Mouse (Mus musculus): ENCODE results near the gene Sgsm3. TPM values are rescaled to one million over a fixed set of nuclear protein-coding genes. Genes with fewer than 3 reads are reported as not detected.

Gene Sgsm3
- polyA plus RNA-seq, 1 experiment = 23.9 TPM

DNA sequence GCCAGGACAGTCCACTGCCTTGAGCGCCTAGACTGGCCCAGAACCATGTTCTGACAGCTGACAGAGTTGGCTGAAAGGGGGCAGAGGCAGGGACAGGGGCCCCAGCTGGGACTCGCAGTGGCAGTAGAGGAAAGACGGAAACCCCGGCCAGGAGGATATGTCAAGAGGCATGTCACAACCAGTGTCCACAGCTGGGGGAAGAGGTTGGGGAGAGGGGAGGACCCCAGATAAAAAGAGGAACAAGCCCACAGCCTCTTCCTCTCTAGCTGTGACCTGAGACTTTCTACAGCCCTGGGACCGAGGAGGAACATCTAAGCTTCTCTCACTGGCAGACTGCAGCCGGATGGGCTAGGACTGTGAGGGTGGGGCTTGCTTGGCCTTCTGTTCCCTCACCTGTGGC lies 43.8 kb downstream of the Sgsm3 start:
- peaks cover 49% of the 10 kb centered on the region for H3K36me3 ChIP-seq (ENCODE audit: control insufficient read depth, insufficient read depth, low read length)
- H3K4me3 ChIP-seq (ENCODE audit: low read depth, low read length) = no peak overlapping the region
- peak overlapping the region; percentile 23; the same call in 1 of the 2 replicates for H3K27ac ChIP-seq (ENCODE audit: insufficient read depth, low read depth, low read length)
- no peaks in the 10 kb centered on the region for H3K27me3 ChIP-seq (ENCODE audit: control insufficient read depth, insufficient read depth, low read length)
- WGBS = 88% methylated on average over 6 of the region's 6 CpGs
- TF ChIP-seq CTCF (IDR thresholded peaks at IDR 0.05; ENCODE audit: extremely low read depth, insufficient read length, insufficient replicate concordance, low read depth, low read length) (no peak), POLR2A (IDR thresholded peaks at IDR 0.05; ENCODE audit: low read depth, low read length) (no peak)
- peaks cover 8% of the 10 kb centered on the region for H3K4me1 ChIP-seq (ENCODE audit: control insufficient read depth, insufficient read depth, insufficient read length, low read length)

DNA sequence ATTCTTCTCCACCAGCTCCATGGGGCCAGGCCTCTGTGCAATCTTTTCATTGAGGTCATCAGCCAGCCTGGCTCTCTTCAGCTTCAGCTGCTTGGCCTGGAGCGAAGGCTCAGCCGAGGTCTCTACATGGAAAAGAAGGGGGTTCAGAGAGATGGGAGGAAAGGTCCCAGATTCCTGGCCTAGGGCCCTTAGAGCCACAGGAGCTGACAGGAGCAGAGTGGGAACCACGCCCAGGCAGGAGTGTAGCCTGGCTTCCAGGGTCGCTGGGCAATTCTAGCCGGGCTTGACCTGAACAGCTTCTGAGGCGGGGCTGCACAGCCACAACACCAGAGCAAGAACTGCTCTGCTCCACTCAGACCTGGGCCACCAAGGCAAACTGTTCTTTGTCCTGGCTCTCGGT lies 44.9 kb downstream of the Sgsm3 start:
- 71% methylated on average over 7 of the region's 7 CpGs for WGBS
- H3K36me3 ChIP-seq (ENCODE audit: control insufficient read depth, insufficient read depth, low read length) = peaks cover 40% of the 10 kb centered on the region
- H3K4me1 ChIP-seq (ENCODE audit: control insufficient read depth, insufficient read depth, insufficient read length, low read length) = peaks cover 8% of the 10 kb centered on the region
- no peak overlapping the region for H3K4me3 ChIP-seq (ENCODE audit: low read depth, low read length)
- TF ChIP-seq CTCF (IDR thresholded peaks at IDR 0.05; ENCODE audit: extremely low read depth, insufficient read length, insufficient replicate concordance, low read depth, low read length) = no peak
- no peak for TF ChIP-seq POLR2A (IDR thresholded peaks at IDR 0.05; ENCODE audit: low read depth, low read length)
- no peaks in the 10 kb centered on the region for H3K27me3 ChIP-seq (ENCODE audit: control insufficient read depth, insufficient read depth, low read length)
- 0 out of 2 replicates have a peak overlapping the region, but pooled peaks have one; percentile 5 for H3K27ac ChIP-seq (ENCODE audit: insufficient read depth, low read depth, low read length)

DNA sequence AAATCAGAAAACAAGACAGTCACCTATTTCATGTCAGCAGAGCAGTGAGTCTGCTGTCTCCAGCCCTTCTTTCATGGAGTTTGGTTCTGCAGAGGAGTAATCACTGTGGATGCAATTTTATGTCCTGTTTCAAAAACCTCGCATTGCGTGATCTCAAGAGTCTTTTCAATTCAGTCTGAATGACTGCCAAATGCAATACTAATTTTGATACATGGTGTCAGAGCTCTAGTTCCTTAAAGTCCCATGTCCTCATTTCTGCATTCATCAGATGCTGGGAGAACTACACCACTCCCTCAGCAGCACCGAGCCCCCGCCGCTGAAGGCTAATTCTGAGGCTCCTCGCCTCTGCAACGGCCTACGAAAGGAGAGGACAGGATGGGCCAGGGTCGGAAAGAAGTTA lies 46.3 kb downstream of the Sgsm3 start:
- 83% methylated on average over 9 of the region's 9 CpGs for WGBS

DNA sequence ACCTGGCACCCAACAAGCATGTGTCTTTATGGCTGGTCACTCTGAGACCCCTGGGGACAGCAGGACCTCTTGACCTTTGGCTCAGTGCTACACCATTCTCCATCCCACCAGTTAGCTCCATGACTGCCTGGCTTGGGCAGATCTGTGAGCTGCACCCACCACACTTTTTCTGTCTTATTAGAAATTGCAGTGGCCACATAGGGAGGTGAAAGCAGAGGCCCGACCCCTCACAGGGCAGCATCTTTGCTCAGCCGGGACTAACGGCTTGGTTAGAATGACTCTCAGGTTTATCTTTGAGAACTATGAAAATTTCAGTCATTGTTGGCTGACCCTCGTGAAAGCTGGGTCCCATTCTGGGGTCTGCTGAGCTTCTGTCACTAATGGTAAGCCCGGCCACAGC lies 49.3 kb downstream of the Sgsm3 start:
- TF ChIP-seq POLR2A (IDR thresholded peaks at IDR 0.05; ENCODE audit: low read depth, low read length) (no peak), CTCF (IDR thresholded peaks at IDR 0.05; ENCODE audit: extremely low read depth, insufficient read length, insufficient replicate concordance, low read depth, low read length) (no peak)
- Histone ChIP-seq H3K36me3 (ENCODE audit: control insufficient read depth, insufficient read depth, low read length) (peaks cover 4% of the 10 kb centered on the region; the same call in 1 of the 2 replicates), H3K27ac (ENCODE audit: insufficient read depth, low read depth, low read length) (no peak overlapping the region)

More for the DNA sequence above, 46.3 kb downstream of the Sgsm3 start:
- Histone ChIP-seq H3K36me3 (ENCODE audit: control insufficient read depth, insufficient read depth, low read length) (peaks cover 29% of the 10 kb centered on the region), H3K27ac (ENCODE audit: insufficient read depth, low read depth, low read length) (no peak overlapping the region; the same call in 1 of the 2 replicates), H3K4me3 (ENCODE audit: low read depth, low read length) (no peak overlapping the region), H3K27me3 (ENCODE audit: control insufficient read depth, insufficient read depth, low read length) (no peaks in the 10 kb centered on the region), H3K4me1 (ENCODE audit: control insufficient read depth, insufficient read depth, insufficient read length, low read length) (peaks cover 8% of the 10 kb centered on the region)
- TF ChIP-seq CTCF (IDR thresholded peaks at IDR 0.05; ENCODE audit: extremely low read depth, insufficient read length, insufficient replicate concordance, low read depth, low read length) = no peak
- TF ChIP-seq POLR2A (IDR thresholded peaks at IDR 0.05; ENCODE audit: low read depth, low read length) = no peak

DNA sequence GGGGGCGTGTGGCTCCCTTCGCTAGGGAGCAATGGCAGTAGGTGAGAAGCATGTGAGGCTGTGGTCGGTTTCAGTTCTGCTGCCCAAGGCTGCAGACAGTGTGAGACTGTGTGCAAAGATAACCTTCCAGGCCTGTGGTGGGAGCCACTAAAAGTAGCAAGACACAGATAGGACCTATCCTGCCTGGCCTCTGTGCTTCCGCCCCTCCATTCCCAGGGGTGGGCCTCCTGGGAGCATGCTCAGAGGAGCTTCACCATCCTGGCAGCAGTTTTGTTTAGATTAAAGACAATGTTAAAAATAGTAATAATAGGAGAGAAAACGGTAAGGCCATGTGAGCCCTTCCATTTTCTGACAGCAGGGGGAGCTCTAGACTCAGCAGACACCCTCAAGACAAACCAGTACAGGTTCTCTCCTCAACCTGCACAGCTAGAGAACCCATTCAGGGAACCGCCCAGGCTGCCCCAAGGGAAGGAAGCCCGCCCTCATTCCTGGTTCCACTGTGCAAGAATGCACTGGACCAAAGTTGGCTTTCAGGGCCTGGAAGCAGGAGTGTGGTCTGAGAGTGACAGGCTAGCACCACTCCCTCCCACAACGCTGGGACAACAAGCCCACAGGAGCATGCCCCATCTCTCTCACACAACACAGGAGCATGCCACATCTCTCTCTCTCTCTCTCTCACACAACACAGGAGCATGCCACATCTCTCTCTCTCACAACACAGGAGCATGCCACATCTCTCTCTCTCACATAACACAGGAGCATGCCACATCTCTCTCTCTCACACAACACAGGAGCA lies 50.0 kb downstream of the Sgsm3 start:
- Histone ChIP-seq H3K4me1 (ENCODE audit: control insufficient read depth, insufficient read depth, insufficient read length, low read length) (peaks cover 15% of the 10 kb centered on the region), H3K27ac (ENCODE audit: insufficient read depth, low read depth, low read length) (no peak overlapping the region)
- TF ChIP-seq CTCF (IDR thresholded peaks at IDR 0.05; ENCODE audit: extremely low read depth, insufficient read length, insufficient replicate concordance, low read depth, low read length) = peak; percentile 73; the same call in 1 of the 2 replicates
- no peak for TF ChIP-seq POLR2A (IDR thresholded peaks at IDR 0.05; ENCODE audit: low read depth, low read length)

More for the DNA sequence above, 49.3 kb downstream of the Sgsm3 start:
- Histone ChIP-seq H3K4me1 (ENCODE audit: control insufficient read depth, insufficient read depth, insufficient read length, low read length) (peaks cover 19% of the 10 kb centered on the region), H3K27me3 (ENCODE audit: control insufficient read depth, insufficient read depth, low read length) (no peaks in the 10 kb centered on the region), H3K4me3 (ENCODE audit: low read depth, low read length) (no peak overlapping the region)
- 79% methylated on average over 5 of the region's 5 CpGs for WGBS

DNA sequence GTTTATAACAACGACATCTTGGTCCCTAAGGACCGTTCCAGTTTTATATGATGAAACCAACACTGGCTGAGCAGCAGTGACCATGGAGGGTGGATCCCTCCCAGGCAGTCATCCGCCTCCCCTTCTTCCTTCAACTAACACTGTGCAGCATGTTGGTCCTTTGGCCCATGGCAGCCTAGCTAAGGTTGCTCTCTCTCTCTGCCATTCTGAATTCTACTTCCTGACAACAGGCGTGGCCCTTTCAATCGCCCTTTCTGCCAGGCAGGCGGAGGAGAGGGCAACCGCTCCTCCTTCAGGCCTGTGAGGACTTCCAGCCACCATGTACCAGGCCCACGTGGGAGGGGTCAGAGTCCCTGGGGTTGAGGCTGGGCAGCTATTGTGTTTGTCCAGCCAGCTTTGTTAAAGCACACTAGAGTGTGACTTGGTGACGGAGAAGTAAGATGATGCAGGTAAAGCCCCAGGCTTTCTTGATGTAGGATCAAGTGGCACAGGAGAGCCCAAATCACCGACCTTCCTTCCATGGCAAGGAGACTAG lies 53.4 kb downstream of the Sgsm3 start:
- no peak overlapping the region for H3K27ac ChIP-seq (ENCODE audit: insufficient read depth, low read depth, low read length)
- H3K4me3 ChIP-seq (ENCODE audit: low read depth, low read length) = no peak overlapping the region
- TF ChIP-seq POLR2A (IDR thresholded peaks at IDR 0.05; ENCODE audit: low read depth, low read length) (no peak), CTCF (IDR thresholded peaks at IDR 0.05; ENCODE audit: extremely low read depth, insufficient read length, insufficient replicate concordance, low read depth, low read length) (no peak)
- 40% methylated on average over 10 of the region's 10 CpGs for WGBS
- peaks cover 42% of the 10 kb centered on the region for H3K4me1 ChIP-seq (ENCODE audit: control insufficient read depth, insufficient read depth, insufficient read length, low read length)
- H3K27me3 ChIP-seq (ENCODE audit: control insufficient read depth, insufficient read depth, low read length) = no peaks in the 10 kb centered on the region
- no peaks in the 10 kb centered on the region; the same call in 1 of the 2 replicates for H3K36me3 ChIP-seq (ENCODE audit: control insufficient read depth, insufficient read depth, low read length)

More for the DNA sequence above, 50.0 kb downstream of the Sgsm3 start:
- 38% methylated on average over 8 of the region's 8 CpGs for WGBS
- Histone ChIP-seq H3K4me3 (ENCODE audit: low read depth, low read length) (no peak overlapping the region), H3K36me3 (ENCODE audit: control insufficient read depth, insufficient read depth, low read length) (peaks cover 2% of the 10 kb centered on the region; the same call in 1 of the 2 replicates), H3K27me3 (ENCODE audit: control insufficient read depth, insufficient read depth, low read length) (no peaks in the 10 kb centered on the region)

DNA sequence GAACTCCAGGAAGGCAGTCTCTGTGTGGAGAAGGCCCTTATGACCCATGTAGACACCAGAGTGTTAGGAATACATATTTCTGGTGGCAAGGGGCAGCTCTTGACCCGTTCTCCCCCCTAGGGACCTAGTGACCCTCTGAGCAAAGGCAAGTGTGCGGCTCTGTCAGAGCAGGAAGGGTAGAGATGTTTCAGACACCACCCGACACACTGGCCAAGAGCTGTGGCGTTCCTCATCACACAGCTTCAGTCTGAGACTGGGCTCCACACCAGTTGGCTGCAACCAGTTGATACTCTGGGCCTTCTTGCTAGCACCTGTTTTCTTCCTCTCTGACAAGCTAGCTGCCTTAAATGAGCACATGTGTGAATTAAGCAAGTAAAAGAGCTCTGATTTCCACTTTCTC lies 54.0 kb downstream of the Sgsm3 start:
- TF ChIP-seq CTCF (IDR thresholded peaks at IDR 0.05; ENCODE audit: extremely low read depth, insufficient read length, insufficient replicate concordance, low read depth, low read length) (no peak), POLR2A (IDR thresholded peaks at IDR 0.05; ENCODE audit: low read depth, low read length) (no peak)
- 74% methylated on average over 4 of the region's 4 CpGs for WGBS
- H3K4me1 ChIP-seq (ENCODE audit: control insufficient read depth, insufficient read depth, insufficient read length, low read length) = peaks cover 42% of the 10 kb centered on the region

More for the DNA sequence above, 54.0 kb downstream of the Sgsm3 start:
- H3K36me3 ChIP-seq (ENCODE audit: control insufficient read depth, insufficient read depth, low read length) = no peaks in the 10 kb centered on the region
- H3K4me3 ChIP-seq (ENCODE audit: low read depth, low read length) = no peak overlapping the region
- H3K27ac ChIP-seq (ENCODE audit: insufficient read depth, low read depth, low read length) = peak overlapping the region; percentile 5; the same call in 1 of the 2 replicates
- H3K27me3 ChIP-seq (ENCODE audit: control insufficient read depth, insufficient read depth, low read length) = no peaks in the 10 kb centered on the region

All from small intestine, adult 2 months (tissue).